Mouse (Mus musculus) liver, embryonic 16.5 days (tissue): ENCODE results near the gene Egf. TPM values are rescaled to one million over a fixed set of nuclear protein-coding genes. Genes with fewer than 3 reads are reported as not detected.
"Not testable (repeated sequence)": the region's sequence is repeated elsewhere in the genome, so short reads cannot be mapped to it uniquely, and the experiment has no call there.

Experiments
- ATAC-seq: fragments of 200-750 bp; cut with Nextera tagmentation; 2 replicates; pipeline ENCODE4 v1.8.0; 2017; ENCODE audit warnings: low read depth, mild to moderate bottlenecking, moderate number of reproducible peaks, moderate library complexity
- H3K27ac ChIP-seq: fragments of 300-500 bp; sonication (generic); 2 replicates; pipeline ENCODE4 v1.5.1; 2014; ENCODE audit warnings: mild to moderate bottlenecking, low read length
- H3K27me3 ChIP-seq: fragments of 300-500 bp; sonication (generic); 2 replicates; pipeline ENCODE4 v1.6.1; 2014; ENCODE audit warnings: low read depth, low read length, mixed read lengths; ENCODE audit not compliant: control insufficient read depth, insufficient read depth
- H3K36me3 ChIP-seq: fragments of 300-500 bp; sonication (generic); 2 replicates; pipeline ENCODE4 v1.6.1; 2014; ENCODE audit warnings: mild to moderate bottlenecking; ENCODE audit not compliant: control insufficient read depth, insufficient read depth
- H3K4me1 ChIP-seq: fragments of 300-500 bp; sonication (generic); 2 replicates; pipeline ENCODE4 v1.6.1; 2014; ENCODE audit warnings: low read depth, low read length, mixed read lengths; ENCODE audit not compliant: control insufficient read depth
- H3K4me2 ChIP-seq: fragments of 300-500 bp; sonication (generic); 2 replicates; pipeline ENCODE4 v1.6.1; 2014; ENCODE audit warnings: low read depth, low read length, mixed read lengths
- H3K4me3 ChIP-seq: fragments of 300-500 bp; sonication (generic); 2 replicates; pipeline ENCODE4 v1.5.1; 2014; ENCODE audit warnings: low read depth, mild to moderate bottlenecking, low read length
- H3K9ac ChIP-seq: fragments of 300-500 bp; sonication (generic); 2 replicates; pipeline ENCODE4 v1.6.1; 2014; ENCODE audit warnings: low read depth, low read length
- H3K9me3 ChIP-seq: fragments of 300-500 bp; sonication (generic); replicated peaks from 2 replicates; pipeline ENCODE4 v1.6.1; 2016; ENCODE audit warnings: low read length; ENCODE audit not compliant: control insufficient read depth
- WGBS: fragments of 180-500 bp; shearing (Covaris S2); extraction: QIAGEN DNeasy Blood & Tissue Kit; methylation state at CpG from one replicate; pipeline ENCODE4 v1.1.7; 2014; ENCODE audit not compliant: insufficient replicate concordance; 5-methylcytosine and 5-hydroxymethylcytosine counted together
- polyA plus RNA-seq: library from polyadenylated mRNA; unstranded; fragments of >200 nt; fragmentation: Nextera tagmentation; extraction: Ambion mirVana; gene quantifications from 2 replicates; pipeline ENCODE4 v1.2.1, GENCODE M21; 2015

Gene Egf
- polyA plus RNA-seq, 1 experiment from 2014 or later: 0.28 TPM

- H3K4me3 ChIP-seq: no peak overlapping the region
- H3K9ac ChIP-seq: no peak overlapping the region
- no peak overlapping the region for H3K4me2 ChIP-seq
- WGBS: 58% methylated on average over 10 of the region's 10 CpGs
- H3K9me3 ChIP-seq: no peaks in the 10 kb centered on the region
- ATAC-seq: no peak
- H3K36me3 ChIP-seq: no peaks in the 10 kb centered on the region
- H3K4me1 ChIP-seq: no peaks in the 10 kb centered on the region
- H3K27ac ChIP-seq: no peak overlapping the region
- H3K27me3 ChIP-seq: no peaks in the 10 kb centered on the region
These were observed 12.1 kb upstream of the Egf start for GRCm38 (mm10) chr3:129766971-129767794.

- no peak for ATAC-seq
- WGBS: 67% methylated on average over 4 of the region's 4 CpGs
- H3K36me3 ChIP-seq: no peaks in the 10 kb centered on the region
These were observed 11.0 kb upstream of the Egf start for GRCm38 (mm10) chr3:129766106-129766505.

GRCm38 (mm10) chr3:129757599-129757998 is 2.5 kb upstream of the Egf start:
- H3K4me1 ChIP-seq, H3K9me3 ChIP-seq, H3K27me3 ChIP-seq, H3K27ac ChIP-seq, H3K4me2 ChIP-seq, H3K4me3 ChIP-seq, ATAC-seq, H3K9ac ChIP-seq, H3K36me3 ChIP-seq: not testable (repeated sequence)
- 73% methylated on average over 1 of the region's 1 CpGs for WGBS

More at GRCm38 (mm10) chr3:129766106-129766505, 11.0 kb upstream of the Egf start:
- no peaks in the 10 kb centered on the region for H3K9me3 ChIP-seq
- H3K27me3 ChIP-seq: no peaks in the 10 kb centered on the region
- H3K9ac ChIP-seq: no peak overlapping the region
- no peak overlapping the region for H3K27ac ChIP-seq
- H3K4me2 ChIP-seq: no peak overlapping the region
- H3K4me1 ChIP-seq: no peaks in the 10 kb centered on the region
- H3K4me3 ChIP-seq: no peak overlapping the region

GRCm38 (mm10) chr3:129744803-129745202 is 10.3 kb downstream of the Egf start:
- Histone ChIP-seq H3K27ac (no peak overlapping the region), H3K36me3 (no peaks in the 10 kb centered on the region), H3K4me1 (no peaks in the 10 kb centered on the region), H3K4me3 (no peak overlapping the region), H3K4me2 (no peak overlapping the region), H3K9ac (no peak overlapping the region), H3K27me3 (no peaks in the 10 kb centered on the region), H3K9me3 (no peaks in the 10 kb centered on the region)
- no peak for ATAC-seq
- WGBS: 56% methylated on average over 8 of the region's 8 CpGs

GRCm38 (mm10) chr3:129742781-129743180 is 12.3 kb downstream of the Egf start:
- Histone ChIP-seq H3K4me3 (no peak overlapping the region), H3K27me3 (no peaks in the 10 kb centered on the region)

GRCm38 (mm10) chr3:129738291-129739183 is 16.6 kb downstream of the Egf start:
- ATAC-seq: no peak
- H3K4me1 ChIP-seq: no peaks in the 10 kb centered on the region
- 56% methylated on average over 16 of the region's 16 CpGs for WGBS

More at GRCm38 (mm10) chr3:129742781-129743180, 12.3 kb downstream of the Egf start:
- Histone ChIP-seq H3K27ac (no peak overlapping the region), H3K9me3 (no peaks in the 10 kb centered on the region), H3K4me1 (no peaks in the 10 kb centered on the region), H3K9ac (no peak overlapping the region), H3K36me3 (no peaks in the 10 kb centered on the region), H3K4me2 (no peak overlapping the region)
- whole genome bisulfite sequencing: 55% methylated on average over 6 of the region's 6 CpGs
- ATAC-seq: no peak

GRCm38 (mm10) chr3:129731636-129732035 is 23.5 kb downstream of the Egf start:
- no peak for ATAC-seq
- no peak overlapping the region for H3K4me3 ChIP-seq
- no peak overlapping the region for H3K27ac ChIP-seq
- 64% methylated on average over 6 of the region's 6 CpGs for WGBS
- H3K4me2 ChIP-seq: no peak overlapping the region
- no peaks in the 10 kb centered on the region for H3K27me3 ChIP-seq
- no peaks in the 10 kb centered on the region for H3K36me3 ChIP-seq
- no peaks in the 10 kb centered on the region for H3K4me1 ChIP-seq
- no peaks in the 10 kb centered on the region for H3K9me3 ChIP-seq
- H3K9ac ChIP-seq: no peak overlapping the region

More at GRCm38 (mm10) chr3:129738291-129739183, 16.6 kb downstream of the Egf start:
- Histone ChIP-seq H3K4me2 (no peak overlapping the region), H3K27ac (no peak overlapping the region), H3K9ac (no peak overlapping the region), H3K4me3 (no peak overlapping the region), H3K27me3 (no peaks in the 10 kb centered on the region), H3K9me3 (no peaks in the 10 kb centered on the region), H3K36me3 (no peaks in the 10 kb centered on the region)

- H3K36me3 ChIP-seq: no peaks in the 10 kb centered on the region
- peaks cover 2% of the 10 kb centered on the region; the same call in 1 of the 2 replicates for H3K4me1 ChIP-seq
- no peak overlapping the region for H3K4me3 ChIP-seq
- H3K4me2 ChIP-seq: no peak overlapping the region
- no peak overlapping the region for H3K27ac ChIP-seq
- no peaks in the 10 kb centered on the region for H3K9me3 ChIP-seq
- H3K9ac ChIP-seq: no peak overlapping the region
- H3K27me3 ChIP-seq: no peaks in the 10 kb centered on the region
- 19% methylated on average over 8 of the region's 8 CpGs for WGBS
- no peak for ATAC-seq
These were observed 24.7 kb downstream of the Egf start for GRCm38 (mm10) chr3:129730426-129730825.
